Mouse (Mus musculus): ENCODE results near the gene Scamp3. TPM values are rescaled to one million over a fixed set of nuclear protein-coding genes. Genes with fewer than 3 reads are reported as not detected.

The Scamp3 gene
- polyA plus RNA-seq, 1 experiment from 2014 or later, result 102 TPM

GRCm38 (mm10) chr3:89164506-89165267 lies 12.6 kb upstream of the Scamp3 start, which contains the start of gene Clk2:
Clk2 (plus strand) TSS chr3:89164795.
- H3K9ac ChIP-seq, result peak within 1 kb of the TSS; percentile 88
- peaks cover 29% of the 10 kb centered on the region for H3K36me3 ChIP-seq (ENCODE audit: poor library complexity, severe bottlenecking)
- H3K9me3 ChIP-seq (replicated peaks), result no peaks in the 10 kb centered on the region
- H3K27ac ChIP-seq, result peak within 1 kb of the TSS; percentile 93
- no peaks in the 10 kb centered on the region for H3K27me3 ChIP-seq
- peak within 1 kb of the TSS; percentile 88 for H3K4me3 ChIP-seq
- H3K4me2 ChIP-seq, result peak within 1 kb of the TSS; percentile 66
- WGBS, result under 1% methylated on average over 77 of the region's 79 CpGs
- peaks cover 29% of the 10 kb centered on the region for H3K4me1 ChIP-seq
- ATAC-seq, result peak; percentile 97

- peak overlapping the region; percentile 88 for H3K9ac ChIP-seq
- WGBS, result 26% methylated on average over 12 of the region's 12 CpGs
- ATAC-seq, result no peak
- peaks cover 36% of the 10 kb centered on the region for H3K36me3 ChIP-seq (ENCODE audit: poor library complexity, severe bottlenecking)
- H3K27ac ChIP-seq, result peak overlapping the region; percentile 93
- H3K4me2 ChIP-seq, result peak overlapping the region; percentile 66
- peak overlapping the region; percentile 88 for H3K4me3 ChIP-seq
- H3K9me3 ChIP-seq (replicated peaks), result no peaks in the 10 kb centered on the region
- H3K27me3 ChIP-seq, result no peaks in the 10 kb centered on the region
- H3K4me1 ChIP-seq, result peaks cover 28% of the 10 kb centered on the region
Observed at GRCm38 (mm10) chr3:89165268-89165870, 11.9 kb upstream of the Scamp3 start.

- no peaks in the 10 kb centered on the region for H3K27me3 ChIP-seq
- H3K4me2 ChIP-seq, result no peak overlapping the region
- 96% methylated on average over 19 of the region's 19 CpGs for WGBS
- no peak overlapping the region for H3K27ac ChIP-seq
- no peak overlapping the region for H3K4me3 ChIP-seq
- H3K4me1 ChIP-seq, result peaks cover 28% of the 10 kb centered on the region
- peaks cover 50% of the 10 kb centered on the region for H3K36me3 ChIP-seq (ENCODE audit: poor library complexity, severe bottlenecking)
- no peak for ATAC-seq
- 0 out of 2 replicates have a peak overlapping the region, but pooled peaks have one; percentile 21 for H3K9ac ChIP-seq
- no peaks in the 10 kb centered on the region for H3K9me3 ChIP-seq (replicated peaks)
Observed at GRCm38 (mm10) chr3:89166945-89167344, 10.3 kb upstream of the Scamp3 start.

GRCm38 (mm10) chr3:89174844-89175243 lies 2.4 kb upstream of the Scamp3 start:
- Histone ChIP-seq H3K9ac (no peak overlapping the region), H3K27me3 (no peaks in the 10 kb centered on the region), H3K36me3 (ENCODE audit: poor library complexity, severe bottlenecking) (peaks cover 77% of the 10 kb centered on the region), H3K9me3 (replicated peaks) (no peaks in the 10 kb centered on the region), H3K4me3 (no peak overlapping the region), H3K4me2 (no peak overlapping the region), H3K27ac (no peak overlapping the region), H3K4me1 (peaks cover 16% of the 10 kb centered on the region)
- no peak for ATAC-seq
- 96% methylated on average over 11 of the region's 11 CpGs for whole genome bisulfite sequencing

- ATAC-seq, result no peak
- WGBS, result 93% methylated on average over 10 of the region's 10 CpGs
Observed at GRCm38 (mm10) chr3:89175544-89175943, 1.7 kb upstream of the Scamp3 start.

GRCm38 (mm10) chr3:89176421-89176820 lies 852 bp upstream of the Scamp3 start:
- no peak overlapping the region for H3K27ac ChIP-seq
- H3K9ac ChIP-seq, result no peak overlapping the region
- 82% methylated on average over 7 of the region's 7 CpGs for WGBS
- no peak overlapping the region for H3K4me3 ChIP-seq
- H3K27me3 ChIP-seq, result no peaks in the 10 kb centered on the region
- ATAC-seq, result peak; percentile 6; the same call in 1 of the 2 replicates
- no peaks in the 10 kb centered on the region for H3K9me3 ChIP-seq (replicated peaks)
- no peak overlapping the region for H3K4me2 ChIP-seq
- H3K4me1 ChIP-seq, result peaks cover 16% of the 10 kb centered on the region
- H3K36me3 ChIP-seq (ENCODE audit: poor library complexity, severe bottlenecking), result peaks cover 78% of the 10 kb centered on the region

More at GRCm38 (mm10) chr3:89175544-89175943, 1.7 kb upstream of the Scamp3 start:
- Histone ChIP-seq H3K9ac (no peak overlapping the region), H3K27me3 (no peaks in the 10 kb centered on the region), H3K27ac (no peak overlapping the region), H3K4me3 (no peak overlapping the region), H3K36me3 (ENCODE audit: poor library complexity, severe bottlenecking) (peaks cover 77% of the 10 kb centered on the region), H3K4me1 (peaks cover 16% of the 10 kb centered on the region), H3K9me3 (replicated peaks) (no peaks in the 10 kb centered on the region), H3K4me2 (no peak overlapping the region)

GRCm38 (mm10) chr3:89178107-89178385 lies 773 bp downstream of the Scamp3 start:
- Histone ChIP-seq H3K9ac (peak overlapping the region; percentile 83), H3K4me2 (peak overlapping the region; percentile 97), H3K4me1 (peaks cover 21% of the 10 kb centered on the region), H3K36me3 (ENCODE audit: poor library complexity, severe bottlenecking) (peaks cover 75% of the 10 kb centered on the region), H3K27ac (0 out of 2 replicates have a peak overlapping the region, but pooled peaks have one; percentile 28), H3K4me3 (peak overlapping the region; percentile 71), H3K9me3 (replicated peaks) (no peaks in the 10 kb centered on the region), H3K27me3 (no peaks in the 10 kb centered on the region)
- WGBS, result 9% methylated on average over 6 of the region's 6 CpGs
- no peak for ATAC-seq

- peaks cover 65% of the 10 kb centered on the region for H3K36me3 ChIP-seq (ENCODE audit: poor library complexity, severe bottlenecking)
- peaks cover 30% of the 10 kb centered on the region for H3K4me1 ChIP-seq
- no peak overlapping the region for H3K27ac ChIP-seq
- no peak overlapping the region for H3K9ac ChIP-seq
- no peaks in the 10 kb centered on the region for H3K27me3 ChIP-seq
- 0 out of 2 replicates have a peak overlapping the region, but pooled peaks have one; percentile 71 for H3K4me3 ChIP-seq
- H3K9me3 ChIP-seq (replicated peaks), result no peaks in the 10 kb centered on the region
- WGBS, result 95% methylated on average over 11 of the region's 11 CpGs
- no peak for ATAC-seq
- peak overlapping the region; percentile 97; the same call in 1 of the 2 replicates for H3K4me2 ChIP-seq
Observed at GRCm38 (mm10) chr3:89179056-89179455, 1.8 kb downstream of the Scamp3 start.

- Histone ChIP-seq H3K4me2 (no peak overlapping the region), H3K9ac (no peak overlapping the region), H3K4me3 (no peak overlapping the region), H3K4me1 (peaks cover 44% of the 10 kb centered on the region), H3K27me3 (no peaks in the 10 kb centered on the region), H3K27ac (peak overlapping the region; percentile 86; the same call in 1 of the 2 replicates), H3K36me3 (ENCODE audit: poor library complexity, severe bottlenecking) (peaks cover 44% of the 10 kb centered on the region), H3K9me3 (replicated peaks) (no peaks in the 10 kb centered on the region)
- ATAC-seq, result no peak
- 94% methylated on average over 27 of the region's 27 CpGs for WGBS
Observed at GRCm38 (mm10) chr3:89181749-89182500, 4.7 kb downstream of the Scamp3 start.

GRCm38 (mm10) chr3:89182531-89183057 lies 5.3 kb downstream of the Scamp3 start:
- ATAC-seq, result peak; percentile 37
- Histone ChIP-seq H3K27ac (peak overlapping the region; percentile 86; the same call in 1 of the 2 replicates), H3K9me3 (replicated peaks) (no peaks in the 10 kb centered on the region), H3K9ac (no peak overlapping the region), H3K36me3 (ENCODE audit: poor library complexity, severe bottlenecking) (peaks cover 44% of the 10 kb centered on the region), H3K4me1 (peaks cover 49% of the 10 kb centered on the region), H3K4me2 (peak overlapping the region; percentile 96), H3K27me3 (no peaks in the 10 kb centered on the region), H3K4me3 (peak overlapping the region; percentile 59)
- WGBS, result 49% methylated on average over 7 of the region's 7 CpGs

GRCm38 (mm10) chr3:89183058-89183958 lies 6.0 kb downstream of the Scamp3 start, which contains the start of gene Fam189b:
Fam189b (plus strand) TSS chr3:89183143.
- WGBS, result 4% methylated on average over 38 of the region's 39 CpGs
- H3K4me1 ChIP-seq, result peaks cover 43% of the 10 kb centered on the region

More at GRCm38 (mm10) chr3:89183058-89183958, 6.0 kb downstream of the Scamp3 start, which contains the start of gene Fam189b:
- H3K4me3 ChIP-seq, result peak within 1 kb of the TSS; percentile 59
- peak within 1 kb of the TSS; percentile 86 for H3K9ac ChIP-seq
- H3K27ac ChIP-seq, result peak within 1 kb of the TSS; percentile 86
- no peaks in the 10 kb centered on the region for H3K27me3 ChIP-seq
- H3K9me3 ChIP-seq (replicated peaks), result no peaks in the 10 kb centered on the region
- peak within 1 kb of the TSS; percentile 96 for H3K4me2 ChIP-seq
- peak; percentile 96 for ATAC-seq
- peaks cover 50% of the 10 kb centered on the region for H3K36me3 ChIP-seq (ENCODE audit: poor library complexity, severe bottlenecking)

Measured in forebrain, embryonic 13.5 days (tissue).